Mouse (Mus musculus): ENCODE measurements at regions not wholly inside any gene's neighbourhood (a gene's known extent, or its start where the extent isn't known, plus 50 kb on each side); places are given as distances from the start of the nearest gene placed in this dataset.

DNA sequence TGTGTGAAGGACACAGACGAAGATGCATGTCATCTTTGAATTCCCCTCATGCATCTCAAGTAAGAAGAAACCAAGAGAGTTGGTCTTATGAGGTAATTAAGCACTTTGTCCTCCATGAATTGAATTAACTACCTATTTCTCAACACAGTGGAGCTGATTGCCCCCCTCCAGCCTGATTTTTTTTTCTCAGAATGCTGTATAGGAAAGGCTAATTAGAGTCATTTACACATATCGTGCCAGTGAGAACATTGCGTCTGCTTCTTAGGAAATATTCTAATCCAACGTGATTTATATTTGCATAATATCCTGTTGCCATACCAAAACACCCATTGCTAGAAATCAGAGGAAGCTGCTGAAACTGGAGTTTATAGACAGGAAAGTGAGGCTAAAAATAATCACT, 414.8 kb downstream of the Adam3 start:
- H3K4me1 ChIP-seq (ENCODE audit: control insufficient read depth, insufficient read depth, low read length) = no peaks in the 10 kb centered on the region; the same call in 1 of the 2 replicates
- WGBS = 40% methylated on average over 4 of the region's 4 CpGs
- no peak for DNase-seq
- H3K4me3 ChIP-seq (replicated peaks; ENCODE audit: extremely low read depth, low read depth, low read length) = no peak overlapping the region
- TF ChIP-seq CTCF (IDR thresholded peaks at IDR 0.05; ENCODE audit: insufficient read depth, low read length) = no peak
- no peak for TF ChIP-seq POLR2A (IDR thresholded peaks at IDR 0.05; ENCODE audit: borderline replicate concordance, extremely low read depth, low read depth, low read length)

DNA sequence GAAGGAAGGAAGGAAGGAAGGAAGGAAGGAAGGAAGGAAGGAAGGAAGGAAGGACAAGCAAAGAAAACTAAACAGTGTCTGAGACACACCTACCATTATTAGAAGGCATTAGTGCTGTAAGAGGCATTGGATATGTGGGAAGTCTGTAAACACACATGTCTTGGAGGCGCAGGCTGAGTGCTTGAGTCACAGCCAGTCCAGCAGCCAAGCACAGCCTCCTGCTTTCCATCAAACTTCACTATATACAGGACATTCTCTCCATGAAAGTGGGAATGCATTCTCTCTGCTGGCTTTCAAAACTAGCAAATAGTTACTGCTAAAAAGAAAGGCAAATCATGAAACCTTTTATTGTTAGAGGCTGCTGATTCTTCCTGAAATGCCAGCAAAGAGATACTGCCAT, 431.1 kb downstream of the Adam3 start:
- no peak for TF ChIP-seq POLR2A (IDR thresholded peaks at IDR 0.05; ENCODE audit: borderline replicate concordance, extremely low read depth, low read depth, low read length)
- no peak for DNase-seq
- Histone ChIP-seq H3K4me1 (ENCODE audit: control insufficient read depth, insufficient read depth, low read length) (no peaks in the 10 kb centered on the region; the same call in 1 of the 2 replicates), H3K4me3 (replicated peaks; ENCODE audit: extremely low read depth, low read depth, low read length) (no peak overlapping the region)
- WGBS = 59% methylated on average over 1 of the region's 1 CpGs

DNA sequence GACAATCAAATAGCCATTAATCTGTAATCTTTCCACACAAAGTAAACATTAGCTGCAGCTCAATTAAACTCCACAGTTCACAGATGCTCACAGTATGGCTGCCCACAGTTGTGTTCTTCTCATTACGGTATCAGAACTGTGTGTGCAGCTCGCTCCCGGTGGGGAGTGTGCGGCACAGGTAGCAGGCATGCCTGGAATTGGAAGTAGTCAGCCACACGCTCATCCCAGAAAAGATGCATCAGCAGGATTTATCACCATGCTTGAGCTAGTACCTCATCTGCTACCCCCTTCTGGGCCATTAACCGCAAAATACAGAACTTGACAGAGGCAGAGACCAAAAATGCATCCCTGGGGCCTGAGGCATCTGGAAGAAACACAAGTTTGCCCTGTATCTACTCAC, 437.8 kb downstream of the Adam3 start:
- no peak for DNase-seq
- peaks cover 2% of the 10 kb centered on the region; the same call in 1 of the 2 replicates for H3K4me1 ChIP-seq (ENCODE audit: control insufficient read depth, insufficient read depth, low read length)
- no peak overlapping the region for H3K4me3 ChIP-seq (replicated peaks; ENCODE audit: extremely low read depth, low read depth, low read length)
- TF ChIP-seq POLR2A (IDR thresholded peaks at IDR 0.05; ENCODE audit: borderline replicate concordance, extremely low read depth, low read depth, low read length) = no peak
- TF ChIP-seq CTCF (IDR thresholded peaks at IDR 0.05; ENCODE audit: insufficient read depth, low read length) = no peak
- 95% methylated on average over 6 of the region's 6 CpGs for WGBS

DNA sequence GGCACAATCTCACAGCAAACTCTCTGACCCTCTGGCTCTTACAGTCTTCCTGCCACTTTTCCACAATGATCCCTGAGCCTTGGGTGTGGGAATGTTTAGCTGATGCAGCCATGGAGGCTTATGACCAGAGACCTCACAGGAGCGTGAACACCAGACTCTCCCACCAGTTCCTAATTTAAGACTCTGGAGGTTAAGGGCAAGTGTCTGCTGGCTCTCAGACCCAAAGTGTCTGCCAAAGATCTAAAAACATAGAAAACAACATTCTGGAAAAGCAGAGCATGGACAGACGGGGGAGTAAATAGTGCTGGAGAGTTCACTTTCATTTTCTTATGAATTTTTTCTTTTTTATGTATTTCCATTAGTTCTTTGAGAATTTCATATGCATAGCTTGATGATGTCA, 440.7 kb downstream of the Adam3 start:
- H3K4me1 ChIP-seq (ENCODE audit: control insufficient read depth, insufficient read depth, low read length) = peaks cover 2% of the 10 kb centered on the region; the same call in 1 of the 2 replicates
- 63% methylated on average over 2 of the region's 2 CpGs for WGBS
- TF ChIP-seq CTCF (IDR thresholded peaks at IDR 0.05; ENCODE audit: insufficient read depth, low read length) (no peak), POLR2A (IDR thresholded peaks at IDR 0.05; ENCODE audit: borderline replicate concordance, extremely low read depth, low read depth, low read length) (no peak)
- no peak for DNase-seq
- no peak overlapping the region for H3K4me3 ChIP-seq (replicated peaks; ENCODE audit: extremely low read depth, low read depth, low read length)

DNA sequence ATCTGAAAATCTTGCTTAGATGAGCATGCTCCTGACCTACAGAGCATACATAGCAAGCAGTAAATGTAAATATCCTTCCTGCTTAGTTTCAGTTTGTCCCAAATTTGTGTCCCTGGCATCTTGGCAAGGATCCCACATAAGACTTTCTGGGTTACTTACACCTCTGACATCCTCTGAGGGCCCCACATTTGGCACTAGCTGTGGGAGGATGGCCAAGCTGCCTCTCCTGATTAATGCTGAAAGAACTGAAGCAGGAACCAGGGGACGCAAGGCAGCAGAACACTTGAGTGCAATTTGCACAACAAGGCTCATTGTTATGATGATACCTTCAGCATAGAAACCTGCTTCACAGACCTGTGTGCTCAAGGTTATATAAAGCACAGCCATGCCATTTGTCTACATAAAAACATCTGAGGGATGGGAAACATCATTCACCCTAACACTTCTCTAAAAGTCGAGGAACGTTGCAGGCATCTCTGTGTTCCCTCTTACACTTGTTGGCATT, 441.7 kb downstream of the Adam3 start:
- no peak for DNase-seq
- TF ChIP-seq POLR2A (IDR thresholded peaks at IDR 0.05; ENCODE audit: borderline replicate concordance, extremely low read depth, low read depth, low read length) = no peak
- no peak for TF ChIP-seq CTCF (IDR thresholded peaks at IDR 0.05; ENCODE audit: insufficient read depth, low read length)
- Histone ChIP-seq H3K4me1 (ENCODE audit: control insufficient read depth, insufficient read depth, low read length) (no peaks in the 10 kb centered on the region), H3K4me3 (replicated peaks; ENCODE audit: extremely low read depth, low read depth, low read length) (no peak overlapping the region)
- 71% methylated on average over 3 of the region's 3 CpGs for WGBS

DNA sequence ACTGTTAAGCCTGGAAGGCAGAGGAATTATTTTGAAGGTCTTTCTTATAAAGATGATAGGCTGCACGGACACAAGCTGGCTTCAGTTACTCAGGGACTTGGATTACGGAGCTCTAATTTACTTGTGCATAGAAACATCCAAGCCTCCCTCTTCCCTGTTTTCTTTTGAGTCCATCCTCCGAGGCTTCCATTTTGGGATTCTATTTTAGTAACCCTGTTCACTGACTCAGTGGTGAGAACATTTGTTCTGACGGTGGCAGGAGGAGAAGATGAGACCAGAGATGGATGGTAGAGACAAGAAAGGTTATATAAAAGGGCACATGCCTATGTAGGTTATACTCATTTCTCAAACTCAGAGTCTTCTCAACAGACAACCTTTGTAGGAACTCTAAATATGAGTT, 445.4 kb downstream of the Adam3 start:
- no peak for DNase-seq
- TF ChIP-seq POLR2A (IDR thresholded peaks at IDR 0.05; ENCODE audit: borderline replicate concordance, extremely low read depth, low read depth, low read length) (no peak), CTCF (IDR thresholded peaks at IDR 0.05; ENCODE audit: insufficient read depth, low read length) (no peak)
- Histone ChIP-seq H3K4me1 (ENCODE audit: control insufficient read depth, insufficient read depth, low read length) (no peaks in the 10 kb centered on the region), H3K4me3 (replicated peaks; ENCODE audit: extremely low read depth, low read depth, low read length) (no peak overlapping the region)
- 86% methylated on average over 4 of the region's 4 CpGs for WGBS

DNA sequence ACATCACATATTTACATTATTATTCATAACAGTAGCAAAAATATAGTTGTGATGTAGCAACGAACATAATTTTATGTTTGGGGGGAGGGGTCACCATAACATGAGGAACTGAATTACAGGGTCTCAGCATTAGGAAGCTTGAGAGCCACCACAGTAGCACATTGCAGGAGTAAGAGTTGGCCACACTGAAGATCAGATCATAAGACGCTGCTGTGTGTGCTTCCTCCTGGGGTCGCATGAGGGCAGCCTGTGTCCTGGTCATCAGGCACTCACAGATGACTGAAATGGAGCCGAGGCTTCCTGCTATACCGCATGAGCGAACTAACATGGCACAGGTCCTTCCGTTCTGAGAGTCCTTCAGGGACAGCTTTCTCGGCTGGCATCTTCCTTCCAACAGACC, 447.3 kb downstream of the Adam3 start:
- no peak overlapping the region for H3K4me3 ChIP-seq (replicated peaks; ENCODE audit: extremely low read depth, low read depth, low read length)
- WGBS = 68% methylated on average over 8 of the region's 8 CpGs
- no peak for DNase-seq
- peak; percentile 38; the same call in 1 of the 2 replicates for TF ChIP-seq CTCF (IDR thresholded peaks at IDR 0.05; ENCODE audit: insufficient read depth, low read length)
- TF ChIP-seq POLR2A (IDR thresholded peaks at IDR 0.05; ENCODE audit: borderline replicate concordance, extremely low read depth, low read depth, low read length) = no peak
- H3K4me1 ChIP-seq (ENCODE audit: control insufficient read depth, insufficient read depth, low read length) = no peaks in the 10 kb centered on the region

DNA sequence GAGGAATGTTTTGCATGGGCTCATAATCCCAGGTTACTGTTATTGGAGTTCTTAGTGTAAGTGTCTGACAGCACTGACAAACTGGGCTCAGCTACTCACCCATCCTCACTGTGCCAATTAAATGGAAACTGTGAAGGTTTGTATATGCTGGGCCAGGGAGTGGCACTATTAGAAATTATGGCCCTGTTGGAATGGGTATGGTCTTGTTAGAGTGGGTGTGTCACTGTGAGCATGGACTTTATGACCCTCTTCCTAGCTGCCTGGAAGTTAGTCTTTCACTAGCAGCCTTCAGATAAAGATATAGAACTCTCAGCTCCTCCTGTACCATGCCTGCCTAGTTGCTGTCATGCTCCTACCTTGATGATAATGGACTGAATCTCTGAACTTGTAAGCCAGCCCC, 464.3 kb downstream of the Adam3 start:
- TF ChIP-seq POLR2A (IDR thresholded peaks at IDR 0.05; ENCODE audit: borderline replicate concordance, extremely low read depth, low read depth, low read length) = no peak
- no peak for TF ChIP-seq CTCF (IDR thresholded peaks at IDR 0.05; ENCODE audit: insufficient read depth, low read length)
- H3K4me3 ChIP-seq (replicated peaks; ENCODE audit: extremely low read depth, low read depth, low read length) = no peak overlapping the region
- H3K4me1 ChIP-seq (ENCODE audit: control insufficient read depth, insufficient read depth, low read length) = no peaks in the 10 kb centered on the region
- no peak for DNase-seq

DNA sequence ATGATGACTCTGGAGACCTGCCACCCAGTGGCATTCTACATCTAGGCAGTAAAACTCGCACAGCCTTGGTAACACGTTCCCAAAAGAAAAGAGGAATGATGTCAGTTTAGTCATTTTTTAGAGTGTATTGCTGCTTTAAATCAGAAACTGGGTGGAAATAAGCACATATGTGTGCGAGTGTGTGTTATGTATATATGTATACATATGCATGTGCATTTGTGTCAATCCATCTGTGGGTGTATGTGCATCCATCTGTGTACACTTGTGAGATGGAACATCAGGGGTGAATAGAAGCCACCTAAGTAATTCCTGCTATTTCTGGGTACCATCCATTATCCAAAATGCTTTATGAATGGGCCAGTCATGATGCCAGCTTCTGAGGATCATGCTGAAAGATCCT, 467.0 kb downstream of the Adam3 start:
- DNase-seq = no peak

DNA sequence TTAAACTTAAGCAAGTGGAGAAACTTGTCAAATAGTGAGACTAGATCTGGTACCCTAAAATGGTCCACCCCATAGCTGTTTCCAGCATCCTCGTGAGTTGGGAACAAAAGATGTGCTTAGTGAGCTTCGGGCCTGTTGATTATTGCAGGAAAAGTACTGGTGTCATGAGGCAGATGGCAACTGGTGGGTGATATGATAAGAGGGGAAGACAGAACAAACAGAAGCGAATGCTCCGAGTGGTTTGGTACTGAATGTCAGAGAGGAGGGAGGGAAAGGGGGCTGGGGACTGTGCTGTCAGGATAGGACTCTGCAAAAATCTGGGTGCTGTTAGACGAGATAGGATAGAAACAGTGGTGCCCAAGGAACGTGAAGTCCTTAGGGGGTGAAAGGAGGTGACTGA, 483.4 kb downstream of the Adam3 start:
- DNase-seq = no peak
- WGBS = 52% methylated on average over 6 of the region's 6 CpGs
- no peak overlapping the region for H3K4me3 ChIP-seq (replicated peaks; ENCODE audit: extremely low read depth, low read depth, low read length)
- TF ChIP-seq POLR2A (IDR thresholded peaks at IDR 0.05; ENCODE audit: borderline replicate concordance, extremely low read depth, low read depth, low read length) (no peak), CTCF (IDR thresholded peaks at IDR 0.05; ENCODE audit: insufficient read depth, low read length) (no peak)
- H3K4me1 ChIP-seq (ENCODE audit: control insufficient read depth, insufficient read depth, low read length) = no peaks in the 10 kb centered on the region

More for the DNA sequence above, 467.0 kb downstream of the Adam3 start:
- Histone ChIP-seq H3K4me1 (ENCODE audit: control insufficient read depth, insufficient read depth, low read length) (no peaks in the 10 kb centered on the region), H3K4me3 (replicated peaks; ENCODE audit: extremely low read depth, low read depth, low read length) (no peak overlapping the region)
- TF ChIP-seq POLR2A (IDR thresholded peaks at IDR 0.05; ENCODE audit: borderline replicate concordance, extremely low read depth, low read depth, low read length) = no peak
- no peak for TF ChIP-seq CTCF (IDR thresholded peaks at IDR 0.05; ENCODE audit: insufficient read depth, low read length)
- 90% methylated on average over 3 of the region's 3 CpGs for WGBS
